Mouse (Mus musculus): ENCODE measurements at regions not wholly inside any gene's neighbourhood (a gene's known extent, or its start where the extent isn't known, plus 50 kb on each side); places are given as distances from the start of the nearest gene placed in this dataset.

DNA sequence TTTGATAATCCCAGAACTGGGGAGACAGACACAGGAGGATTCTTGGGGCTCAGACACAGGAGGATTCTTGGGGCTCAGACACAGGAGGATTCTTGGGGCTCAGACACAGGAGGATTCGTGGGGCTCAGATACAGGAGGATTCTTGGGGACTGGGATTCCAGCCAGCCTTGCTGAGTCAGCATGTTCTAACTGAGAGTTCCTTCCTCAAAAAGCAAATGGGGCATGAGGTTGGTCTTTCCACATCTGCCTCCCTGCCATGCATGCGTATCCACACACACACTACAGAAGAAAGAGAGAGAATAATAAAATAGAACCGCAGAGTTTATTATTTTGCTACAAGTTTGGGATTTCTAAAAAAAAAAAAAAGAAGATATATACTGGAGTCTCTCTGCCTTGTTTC lies 218.8 kb upstream of the Cxcr4 start:
- Histone ChIP-seq H3K4me2 (ENCODE audit: low read length) (no peak overlapping the region), H3K36me3 (ENCODE audit: control insufficient read depth, insufficient read depth, low read length) (no peaks in the 10 kb centered on the region), H3K9ac (replicated peaks; ENCODE audit: low read length) (no peak overlapping the region), H3K4me1 (ENCODE audit: control insufficient read depth, insufficient read depth, low read length) (peaks cover 9% of the 10 kb centered on the region), H3K9me3 (ENCODE audit: control insufficient read depth, low read length) (no peaks in the 10 kb centered on the region), H3K27me3 (ENCODE audit: control insufficient read depth, insufficient read depth, low read length) (no peaks in the 10 kb centered on the region), H3K4me3 (replicated peaks; ENCODE audit: low read depth, low read length) (no peak overlapping the region), H3K27ac (replicated peaks; ENCODE audit: low read depth, low read length) (no peak overlapping the region)
- 78% methylated on average over 3 of the region's 3 CpGs for WGBS
- ATAC-seq (ENCODE audit: low FRiP score, low TSS enrichment) (no peak), DNase-seq (no peak)

DNA sequence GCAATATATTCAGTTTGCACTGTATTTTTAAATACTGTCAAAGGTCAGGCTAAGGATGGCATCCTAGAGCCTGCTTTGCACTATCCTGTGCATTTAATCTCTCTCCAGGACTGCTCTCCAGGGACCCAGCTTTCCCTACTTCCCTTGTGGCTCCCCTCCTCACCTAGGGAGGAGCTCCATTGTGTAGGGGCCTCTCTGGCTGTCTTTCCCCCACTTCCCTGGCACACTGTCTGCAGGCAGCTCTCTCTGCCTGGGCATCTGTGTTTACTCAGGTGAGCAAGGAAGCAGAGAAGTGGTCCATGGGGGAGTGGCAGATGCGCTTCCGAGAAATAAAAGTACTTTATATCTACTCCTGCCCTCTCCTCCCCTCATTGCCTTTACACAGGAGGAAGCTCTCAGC lies 218.0 kb upstream of the Cxcr4 start:
- DNase-seq (no peak), ATAC-seq (ENCODE audit: low FRiP score, low TSS enrichment) (no peak)
- H3K27ac ChIP-seq (replicated peaks; ENCODE audit: low read depth, low read length), result no peak overlapping the region
- H3K4me2 ChIP-seq (ENCODE audit: low read length), result no peak overlapping the region
- H3K36me3 ChIP-seq (ENCODE audit: control insufficient read depth, insufficient read depth, low read length), result no peaks in the 10 kb centered on the region
- no peak overlapping the region for H3K4me3 ChIP-seq (replicated peaks; ENCODE audit: low read depth, low read length)
- peaks cover 14% of the 10 kb centered on the region for H3K4me1 ChIP-seq (ENCODE audit: control insufficient read depth, insufficient read depth, low read length)
- WGBS, result 75% methylated on average over 2 of the region's 2 CpGs
- no peak overlapping the region for H3K9ac ChIP-seq (replicated peaks; ENCODE audit: low read length)
- no peaks in the 10 kb centered on the region for H3K9me3 ChIP-seq (ENCODE audit: control insufficient read depth, low read length)
- H3K27me3 ChIP-seq (ENCODE audit: control insufficient read depth, insufficient read depth, low read length), result no peaks in the 10 kb centered on the region

DNA sequence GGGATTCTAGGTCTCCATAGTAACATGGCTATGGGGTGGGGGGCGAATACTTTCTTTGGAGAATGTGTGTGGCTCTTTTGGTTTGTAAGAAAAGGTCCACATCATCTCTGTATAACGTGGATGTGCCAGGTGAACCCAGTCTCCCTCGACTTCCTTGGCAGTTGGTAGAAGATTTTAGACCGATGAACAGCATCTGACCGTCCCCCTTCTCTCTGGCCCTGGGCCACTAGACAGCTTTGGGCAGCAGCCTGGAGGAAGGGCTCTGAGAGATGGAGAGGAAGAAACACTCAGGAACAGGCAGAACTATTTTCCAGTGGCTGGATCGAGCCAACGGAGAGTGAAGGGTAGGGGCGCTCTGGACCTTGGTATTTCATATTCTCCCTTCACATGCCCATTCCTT lies 217.5 kb upstream of the Cxcr4 start:
- Histone ChIP-seq H3K27ac (replicated peaks; ENCODE audit: low read depth, low read length) (no peak overlapping the region), H3K4me2 (ENCODE audit: low read length) (no peak overlapping the region), H3K36me3 (ENCODE audit: control insufficient read depth, insufficient read depth, low read length) (no peaks in the 10 kb centered on the region), H3K4me3 (replicated peaks; ENCODE audit: low read depth, low read length) (no peak overlapping the region), H3K9me3 (ENCODE audit: control insufficient read depth, low read length) (no peaks in the 10 kb centered on the region), H3K4me1 (ENCODE audit: control insufficient read depth, insufficient read depth, low read length) (peaks cover 14% of the 10 kb centered on the region), H3K9ac (replicated peaks; ENCODE audit: low read length) (no peak overlapping the region), H3K27me3 (ENCODE audit: control insufficient read depth, insufficient read depth, low read length) (no peaks in the 10 kb centered on the region)
- ATAC-seq (ENCODE audit: low FRiP score, low TSS enrichment), result no peak
- WGBS, result 92% methylated on average over 8 of the region's 8 CpGs
- DNase-seq, result no peak

DNA sequence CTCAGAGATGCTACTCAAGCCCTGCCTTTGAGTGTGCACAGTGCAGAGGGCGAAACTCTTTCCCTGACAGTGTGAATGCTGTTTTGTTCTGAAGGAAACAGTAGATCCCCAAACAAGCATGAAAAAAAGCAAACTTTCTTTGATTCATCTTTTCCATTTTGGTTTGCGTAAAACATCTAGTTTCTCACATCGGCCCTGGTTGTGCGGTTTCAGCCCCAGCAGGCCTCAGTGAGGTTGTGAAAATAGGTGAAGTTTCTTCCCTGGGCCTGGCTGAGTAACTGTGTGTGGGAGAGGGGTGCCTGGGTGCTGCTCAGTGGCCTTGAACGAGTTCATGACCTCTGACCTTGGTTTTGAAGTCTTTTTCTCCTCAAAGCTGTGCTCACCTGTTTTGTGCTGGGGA lies 216.5 kb upstream of the Cxcr4 start:
- peaks cover 21% of the 10 kb centered on the region for H3K4me1 ChIP-seq (ENCODE audit: control insufficient read depth, insufficient read depth, low read length)
- no peak for DNase-seq
- ATAC-seq (ENCODE audit: low FRiP score, low TSS enrichment), result no peak
- no peak overlapping the region for H3K9ac ChIP-seq (replicated peaks; ENCODE audit: low read length)
- no peak overlapping the region for H3K27ac ChIP-seq (replicated peaks; ENCODE audit: low read depth, low read length)
- 86% methylated on average over 5 of the region's 5 CpGs for WGBS
- H3K36me3 ChIP-seq (ENCODE audit: control insufficient read depth, insufficient read depth, low read length), result no peaks in the 10 kb centered on the region
- no peaks in the 10 kb centered on the region for H3K27me3 ChIP-seq (ENCODE audit: control insufficient read depth, insufficient read depth, low read length)
- H3K4me3 ChIP-seq (replicated peaks; ENCODE audit: low read depth, low read length), result no peak overlapping the region
- no peaks in the 10 kb centered on the region for H3K9me3 ChIP-seq (ENCODE audit: control insufficient read depth, low read length)
- no peak overlapping the region for H3K4me2 ChIP-seq (ENCODE audit: low read length)

GRCm38 (mm10) chr1:128805687-128806653 lies 213.9 kb upstream of the Cxcr4 start:
- Histone ChIP-seq H3K27me3 (ENCODE audit: control insufficient read depth, insufficient read depth, low read length) (no peaks in the 10 kb centered on the region), H3K4me3 (replicated peaks; ENCODE audit: low read depth, low read length) (no peak overlapping the region), H3K4me2 (ENCODE audit: low read length) (no peak overlapping the region), H3K36me3 (ENCODE audit: control insufficient read depth, insufficient read depth, low read length) (no peaks in the 10 kb centered on the region), H3K9me3 (ENCODE audit: control insufficient read depth, low read length) (no peaks in the 10 kb centered on the region), H3K27ac (replicated peaks; ENCODE audit: low read depth, low read length) (peak overlapping the region; percentile 66), H3K4me1 (ENCODE audit: control insufficient read depth, insufficient read depth, low read length) (peaks cover 25% of the 10 kb centered on the region), H3K9ac (replicated peaks; ENCODE audit: low read length) (no peak overlapping the region)
- ATAC-seq (ENCODE audit: low FRiP score, low TSS enrichment), result peak; percentile 66
- WGBS, result 21% methylated on average over 10 of the region's 10 CpGs
- DNase-seq, result peak; percentile 59

- peak overlapping the region; percentile 49 for H3K27ac ChIP-seq (replicated peaks; ENCODE audit: low read depth, low read length)
- H3K9ac ChIP-seq (replicated peaks; ENCODE audit: low read length), result no peak overlapping the region
- no peaks in the 10 kb centered on the region for H3K27me3 ChIP-seq (ENCODE audit: control insufficient read depth, insufficient read depth, low read length)
- WGBS, result 7% methylated on average over 9 of the region's 9 CpGs
- H3K9me3 ChIP-seq (ENCODE audit: control insufficient read depth, low read length), result no peaks in the 10 kb centered on the region
- peak overlapping the region; percentile 7; the same call in 1 of the 2 replicates for H3K4me2 ChIP-seq (ENCODE audit: low read length)
- no peak overlapping the region for H3K4me3 ChIP-seq (replicated peaks; ENCODE audit: low read depth, low read length)
- peaks cover 25% of the 10 kb centered on the region for H3K4me1 ChIP-seq (ENCODE audit: control insufficient read depth, insufficient read depth, low read length)
- DNase-seq (peak; percentile 38), ATAC-seq (ENCODE audit: low FRiP score, low TSS enrichment) (peak; percentile 40; the same call in 1 of the 2 replicates)
- H3K36me3 ChIP-seq (ENCODE audit: control insufficient read depth, insufficient read depth, low read length), result no peaks in the 10 kb centered on the region
These were observed 211.5 kb upstream of the Cxcr4 start for GRCm38 (mm10) chr1:128803433-128804060.

GRCm38 (mm10) chr1:128803058-128803432 lies 211.0 kb upstream of the Cxcr4 start:
- no peak overlapping the region for H3K4me3 ChIP-seq (replicated peaks; ENCODE audit: low read depth, low read length)
- no peaks in the 10 kb centered on the region for H3K9me3 ChIP-seq (ENCODE audit: control insufficient read depth, low read length)
- no peaks in the 10 kb centered on the region for H3K27me3 ChIP-seq (ENCODE audit: control insufficient read depth, insufficient read depth, low read length)
- DNase-seq (no peak), ATAC-seq (ENCODE audit: low FRiP score, low TSS enrichment) (no peak; the same call in 1 of the 2 replicates)
- H3K4me1 ChIP-seq (ENCODE audit: control insufficient read depth, insufficient read depth, low read length), result peaks cover 25% of the 10 kb centered on the region
- no peak overlapping the region for H3K4me2 ChIP-seq (ENCODE audit: low read length)
- H3K36me3 ChIP-seq (ENCODE audit: control insufficient read depth, insufficient read depth, low read length), result no peaks in the 10 kb centered on the region
- no peak overlapping the region for H3K9ac ChIP-seq (replicated peaks; ENCODE audit: low read length)
- no peak overlapping the region for H3K27ac ChIP-seq (replicated peaks; ENCODE audit: low read depth, low read length)

- no peaks in the 10 kb centered on the region for H3K9me3 ChIP-seq (ENCODE audit: control insufficient read depth, low read length)
- DNase-seq, result no peak
- H3K9ac ChIP-seq (replicated peaks; ENCODE audit: low read length), result no peak overlapping the region
- no peak for ATAC-seq (ENCODE audit: low FRiP score, low TSS enrichment)
- no peak overlapping the region for H3K4me3 ChIP-seq (replicated peaks; ENCODE audit: low read depth, low read length)
- H3K4me1 ChIP-seq (ENCODE audit: control insufficient read depth, insufficient read depth, low read length), result peaks cover 5% of the 10 kb centered on the region
- no peak overlapping the region for H3K27ac ChIP-seq (replicated peaks; ENCODE audit: low read depth, low read length)
- H3K36me3 ChIP-seq (ENCODE audit: control insufficient read depth, insufficient read depth, low read length), result no peaks in the 10 kb centered on the region
- H3K4me2 ChIP-seq (ENCODE audit: low read length), result no peak overlapping the region
- H3K27me3 ChIP-seq (ENCODE audit: control insufficient read depth, insufficient read depth, low read length), result no peaks in the 10 kb centered on the region
- 66% methylated on average over 4 of the region's 4 CpGs for WGBS
These were observed 206.6 kb upstream of the Cxcr4 start for GRCm38 (mm10) chr1:128798721-128799120.

GRCm38 (mm10) chr1:128795654-128796053 lies 203.6 kb upstream of the Cxcr4 start:
- WGBS, result 90% methylated on average over 6 of the region's 6 CpGs
- no peaks in the 10 kb centered on the region for H3K36me3 ChIP-seq (ENCODE audit: control insufficient read depth, insufficient read depth, low read length)
- DNase-seq, result no peak

More at GRCm38 (mm10) chr1:128795654-128796053, 203.6 kb upstream of the Cxcr4 start:
- no peak overlapping the region for H3K4me2 ChIP-seq (ENCODE audit: low read length)
- H3K27ac ChIP-seq (replicated peaks; ENCODE audit: low read depth, low read length), result no peak overlapping the region
- no peaks in the 10 kb centered on the region for H3K9me3 ChIP-seq (ENCODE audit: control insufficient read depth, low read length)
- no peaks in the 10 kb centered on the region for H3K27me3 ChIP-seq (ENCODE audit: control insufficient read depth, insufficient read depth, low read length)
- ATAC-seq (ENCODE audit: low FRiP score, low TSS enrichment), result no peak
- H3K4me1 ChIP-seq (ENCODE audit: control insufficient read depth, insufficient read depth, low read length), result no peaks in the 10 kb centered on the region
- no peak overlapping the region for H3K9ac ChIP-seq (replicated peaks; ENCODE audit: low read length)
- H3K4me3 ChIP-seq (replicated peaks; ENCODE audit: low read depth, low read length), result no peak overlapping the region
